Mouse (Mus musculus) spleen, postnatal 0 days (tissue): ENCODE data around the gene Fbxl20. TPM values are rescaled to one million over a fixed set of nuclear protein-coding genes. Genes with fewer than 3 reads are reported as not detected.

Experiments used
- polyA plus RNA-seq: library from polyadenylated mRNA; unstranded; fragments of >200 nt; fragmentation: Nextera tagmentation; extraction: Ambion mirVana; gene quantifications from 2 replicates; pipeline ENCODE4 v1.2.1, GENCODE M21; 2015

Fbxl20 gene
- 8.3 and 9.7 TPM in 2 replicates for polyA plus RNA-seq

DNA sequence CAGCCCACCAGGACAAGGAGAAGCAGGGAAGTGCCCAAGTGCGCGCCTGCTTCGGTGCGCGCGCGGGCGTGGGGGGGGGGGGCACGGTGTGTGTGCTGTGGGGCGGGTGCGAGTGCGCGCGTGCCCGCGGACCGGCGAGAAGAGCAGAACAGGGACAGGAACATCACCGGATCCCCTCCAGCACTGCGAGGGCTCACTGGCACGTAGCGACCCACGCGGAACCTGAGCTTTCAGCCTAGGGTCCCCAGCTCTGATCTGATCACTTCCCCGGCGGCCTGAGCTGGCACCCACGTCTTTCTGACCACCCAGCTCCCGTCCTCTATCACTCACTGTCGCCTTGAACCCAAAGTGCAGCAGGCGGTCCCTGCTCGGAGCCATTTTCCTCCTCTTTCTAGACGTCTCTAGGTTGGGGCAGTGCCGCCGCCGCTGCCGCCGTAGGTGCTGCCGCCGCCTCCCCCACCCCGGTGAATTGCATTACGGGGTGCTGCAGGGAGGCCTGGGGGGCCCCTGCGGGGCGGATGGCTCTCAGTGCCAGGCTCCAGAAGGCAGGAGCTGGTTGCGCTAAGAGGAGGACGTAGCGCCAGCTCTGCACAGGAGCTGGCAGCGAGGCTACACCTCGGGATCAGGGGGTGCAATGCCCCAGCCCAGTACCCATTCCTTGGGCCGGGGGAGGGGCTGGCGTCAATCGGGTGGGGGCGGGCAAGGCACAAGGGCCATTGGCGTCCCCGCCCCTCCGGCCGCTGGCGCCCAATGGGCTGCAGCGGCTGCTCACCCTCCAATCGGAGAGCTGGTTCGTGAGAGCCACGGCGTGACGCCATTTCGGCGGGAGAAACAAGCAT is at the start of gene Fbxl20:
Gene Fbxl20, minus strand, starts transcription at position 618 of the 839 bp plus-strand sequence.

GRCm38 (mm10) chr11:98192901-98193805 is 43.0 kb upstream of the Fbxl20 start, which contains the start of gene Med1:
TSS of gene Med1 (minus strand) at chr11:98193293.

GRCm38 (mm10) chr11:98052989-98053834 is 97.0 kb downstream of the Fbxl20 start, which contains the start of gene Stac2:
TSS of gene Stac2 (minus strand) at chr11:98053462.

Other genes with a start within 250 kb of the Fbxl20 start
- gene Plxdc1, start 164.0 kb downstream of the Fbxl20 start, polyA plus RNA-seq, result 4.1 and 4.9 TPM in 2 replicates
- gene Arl5c, start 154.2 kb downstream of the Fbxl20 start, polyA plus RNA-seq, result 15.5 and 16.6 TPM in 2 replicates
- gene Cacnb1, start 127.4 kb downstream of the Fbxl20 start, polyA plus RNA-seq, result 0.91 and 1.9 TPM in 2 replicates
- gene Rpl19, start 123.7 kb downstream of the Fbxl20 start, polyA plus RNA-seq, result 919 and 932 TPM in 2 replicates
- gene Stac2, start 96.9 kb downstream of the Fbxl20 start, polyA plus RNA-seq, result 0.23 and 0.38 TPM in 2 replicates
- gene Med1, start 42.9 kb upstream of the Fbxl20 start, polyA plus RNA-seq, result 29.2 and 31.0 TPM in 2 replicates
- gene Cdk12, start 52.7 kb upstream of the Fbxl20 start, polyA plus RNA-seq, result 7.5 and 9.6 TPM in 2 replicates
- gene Neurod2, start 179.2 kb upstream of the Fbxl20 start, polyA plus RNA-seq, result not detected in 2 replicates
- 0.18 and 0.24 TPM in 2 replicates for gene Ppp1r1b, start 198.0 kb upstream of the Fbxl20 start, polyA plus RNA-seq
- gene Stard3, start 208.0 kb upstream of the Fbxl20 start, polyA plus RNA-seq, result 18.5 and 22.1 TPM in 2 replicates
- gene Tcap, start 233.4 kb upstream of the Fbxl20 start, polyA plus RNA-seq, result not detected in 2 replicates
- not detected in 2 replicates for gene Pnmt, start 236.0 kb upstream of the Fbxl20 start, polyA plus RNA-seq